Mouse (Mus musculus): ENCODE measurements around the gene Arnt. TPM values are rescaled to one million over a fixed set of nuclear protein-coding genes. Genes with fewer than 3 reads are reported as not detected.

The Arnt gene
- polyA plus RNA-seq, 1 experiment from 2014 or later = 15.0 TPM

Other genes starting within 250 kb of the Arnt start
- gene Gabpb2, start 216.5 kb upstream of the Arnt start, polyA plus RNA-seq (2015; fragmentation: Nextera tagmentation; extraction: Ambion mirVana) = 2.4 and 3.0 TPM in 2 replicates
- gene Cdc42se1, start 205.7 kb upstream of the Arnt start, polyA plus RNA-seq (2015; fragmentation: Nextera tagmentation; extraction: Ambion mirVana) = 59.1 and 61.0 TPM in 2 replicates
- 282 and 327 TPM in 2 replicates for gene Mllt11, start 202.2 kb upstream of the Arnt start, polyA plus RNA-seq (2015; fragmentation: Nextera tagmentation; extraction: Ambion mirVana)
- gene Gm128, start 192.8 kb upstream of the Arnt start, polyA plus RNA-seq (2015; fragmentation: Nextera tagmentation; extraction: Ambion mirVana) = 0.29 and 0.30 TPM in 2 replicates
- 0.20 TPM in 1 of 2 replicates, not detected in the other for gene Bnipl, start 183.2 kb upstream of the Arnt start, polyA plus RNA-seq (2015; fragmentation: Nextera tagmentation; extraction: Ambion mirVana)
- 35.8 and 36.3 TPM in 2 replicates for gene Mindy1, start 153.0 kb upstream of the Arnt start, polyA plus RNA-seq (2015; fragmentation: Nextera tagmentation; extraction: Ambion mirVana)
- gene Prune1, start 152.3 kb upstream of the Arnt start, polyA plus RNA-seq (2015; fragmentation: Nextera tagmentation; extraction: Ambion mirVana) = 77.6 and 79.9 TPM in 2 replicates
- gene Anxa9, start 127.2 kb upstream of the Arnt start, polyA plus RNA-seq (2015; fragmentation: Nextera tagmentation; extraction: Ambion mirVana) = 0.35 TPM in 2 replicates
- gene Cers2, start 119.6 kb upstream of the Arnt start, polyA plus RNA-seq (2015; fragmentation: Nextera tagmentation; extraction: Ambion mirVana) = 97.4 and 102 TPM in 2 replicates
- gene Setdb1, start 77.2 kb upstream of the Arnt start, polyA plus RNA-seq (2015; fragmentation: Nextera tagmentation; extraction: Ambion mirVana) = 36.0 and 44.3 TPM in 2 replicates
- not detected in 2 replicates for gene 4930558C23Rik, start 31.5 kb upstream of the Arnt start, polyA plus RNA-seq (2015; fragmentation: Nextera tagmentation; extraction: Ambion mirVana)
- 8.4 and 10.0 TPM in 2 replicates for gene Ctsk, start 64.9 kb downstream of the Arnt start, polyA plus RNA-seq (2015; fragmentation: Nextera tagmentation; extraction: Ambion mirVana)
- gene Ctss, start 92.4 kb downstream of the Arnt start, polyA plus RNA-seq (2015; fragmentation: Nextera tagmentation; extraction: Ambion mirVana) = 11.6 and 16.3 TPM in 2 replicates
- not detected in 2 replicates for gene Hormad1, start 125.3 kb downstream of the Arnt start, polyA plus RNA-seq (2015; fragmentation: Nextera tagmentation; extraction: Ambion mirVana)
- 25.6 and 28.2 TPM in 2 replicates for gene Golph3l, start 154.5 kb downstream of the Arnt start, polyA plus RNA-seq (2015; fragmentation: Nextera tagmentation; extraction: Ambion mirVana)
- 109 and 118 TPM in 2 replicates for gene Ensa, start 190.6 kb downstream of the Arnt start, polyA plus RNA-seq (2015; fragmentation: Nextera tagmentation; extraction: Ambion mirVana)
- 20.2 and 39.4 TPM in 2 replicates for gene Mcl1, start 224.4 kb downstream of the Arnt start, polyA plus RNA-seq (2015; fragmentation: Nextera tagmentation; extraction: Ambion mirVana)